9 mouse cellular contexts compared by ENCODE assay signal in genomic region chr16:18247521-18248399, GRCm38 (mm10). TPM values are rescaled to one million over a fixed set of nuclear protein-coding genes. Genes with fewer than 3 reads are reported as not detected.
DNase-seq lines count a peak whose midpoint lies in the region; ATAC-seq and TF ChIP-seq lines count a peak whose summit lies in the region.
"Had no signal": no experiment of that assay in that cellular context is flagged by ENCODE, and none has a peak within 500 bp of the region (broad histone marks: within the 10 kb centered on the region; RNA-seq: fewer than 3 reads in every experiment).

No protein-coding gene starts in this region.

- no peak for TF ChIP-seq CTCF in testis, adult 2 months (IDR thresholded peaks at IDR 0.05; ENCODE audit: control insufficient read depth, insufficient read depth, insufficient replicate concordance, low read depth, low read length)

- peak overlapping the region; percentile 84 for H3K9ac ChIP-seq in liver, embryonic 15.5 days

- ATAC-seq in frontal cortex, adult (ENCODE audit: low TSS enrichment): peak; percentile 2; the same call in 1 of the 2 replicates
- 0 out of 2 replicates have a peak, but pooled peaks have one; percentile 5 for ATAC-seq in granulocyte monocyte progenitor cell, adult 5-6 weeks (replicated peaks; ENCODE audit: poor library complexity, severe bottlenecking)
- no peak for ATAC-seq in liver, embryonic 15.5 days (ENCODE audit: insufficient read depth)

- H3K4me2 ChIP-seq in liver, embryonic 15.5 days: peak overlapping the region; percentile 91

- no peak for TF ChIP-seq POLR2A in testis, adult 2 months (IDR thresholded peaks at IDR 0.05; ENCODE audit: control insufficient read depth, low read depth, low read length)

- H3K27ac ChIP-seq in testis, adult 2 months (ENCODE audit: control insufficient read depth, insufficient read depth, low read depth, low read length): peak overlapping the region; percentile 82
- peak overlapping the region; percentile 88 for H3K27ac ChIP-seq in liver, embryonic 15.5 days (replicated peaks)

- no peaks in the 10 kb centered on the region; the same call in none of the 2 replicates for H3K36me3 ChIP-seq in testis, adult 2 months (ENCODE audit: control insufficient read depth, insufficient read depth, low read length)
- peaks cover 71% of the 10 kb centered on the region for H3K36me3 ChIP-seq in liver, embryonic 15.5 days (replicated peaks)

- H3K9me3 ChIP-seq in liver, embryonic 15.5 days (replicated peaks): no peaks in the 10 kb centered on the region

- peak overlapping the region; percentile 95 for H3K4me3 ChIP-seq in testis, adult 2 months (ENCODE audit: control insufficient read depth, low read depth, low read length)
- H3K4me3 ChIP-seq in liver, embryonic 15.5 days (replicated peaks): peak overlapping the region; percentile 81

- H3K4me1 ChIP-seq in testis, adult 2 months (ENCODE audit: control insufficient read depth, insufficient read depth, low read length): peaks cover 7% of the 10 kb centered on the region
- peaks cover 56% of the 10 kb centered on the region for H3K4me1 ChIP-seq in liver, embryonic 15.5 days (replicated peaks)

- H3K27me3 ChIP-seq in testis, adult 2 months (ENCODE audit: control insufficient read depth, insufficient read depth, low read length): no peaks in the 10 kb centered on the region
- no peaks in the 10 kb centered on the region for H3K27me3 ChIP-seq in liver, embryonic 15.5 days

- under 1% methylated on average over 33 of the region's 33 CpGs for WGBS in liver, embryonic 15.5 days (ENCODE audit: insufficient replicate concordance)

- no peak for DNase-seq in frontal cortex, postnatal 10 days (ENCODE audit: low spot score in 2 of 2)
- DNase-seq in testis, postnatal 14 days (ENCODE audit: low spot score): no peak
- DNase-seq in left cerebral cortex, postnatal 4 days: no peak
- no peak for DNase-seq in left cerebral cortex, postnatal 14 days (ENCODE audit: low spot score in 2 of 2)

- intact Hi-C loops in left cerebral cortex, postnatal 4 days (cut with DNase I): no loop called here
- intact Hi-C loops in left cerebral cortex, postnatal 14 days (cut with DNase I): no loop called here

RNA-seq across cellular contexts. Expression of gene Trmt2a, which starts 0.7 kb away (rescaled TPM):
- polyA plus RNA-seq in testis, adult 2 months (2012; rRNA removed): 23.5 and 24.9 TPM in 2 replicates
- total RNA-seq in granulocyte monocyte progenitor cell, adult 5-6 weeks (2014; fragmentation: Nextera tagmentation): 153 and 177 TPM in 2 replicates
- 99.7 and 109 TPM in 2 replicates for total RNA-seq in granulocyte monocyte progenitor cell, adult 5-6 weeks (2017)
- 51.7 and 56.5 TPM in 2 replicates for polyA plus RNA-seq in liver, embryonic 15.5 days (2015; fragmentation: Nextera tagmentation; extraction: Ambion mirVana)
- 10 to 100 TPM; 59.3 to 62.3 TPM for total RNA-seq in left cerebral cortex, postnatal 4 days (2021)
- total RNA-seq in left cerebral cortex, postnatal 14 days (2021): 10 to 100 TPM; 42.1 to 50.2 TPM

RNA-seq across cellular contexts. Expression of gene Ranbp1, which starts 0.8 kb away (rescaled TPM):
- 64.4 and 76.0 TPM in 2 replicates for polyA plus RNA-seq in testis, adult 2 months (2012; rRNA removed)
- total RNA-seq in granulocyte monocyte progenitor cell, adult 5-6 weeks (2014; fragmentation: Nextera tagmentation): 485 and 506 TPM in 2 replicates
- total RNA-seq in granulocyte monocyte progenitor cell, adult 5-6 weeks (2017): 446 and 556 TPM in 2 replicates
- polyA plus RNA-seq in liver, embryonic 15.5 days (2015; fragmentation: Nextera tagmentation; extraction: Ambion mirVana): 210 and 237 TPM in 2 replicates
- total RNA-seq in left cerebral cortex, postnatal 4 days (2021): 100 to 1,000 TPM; 158 to 160 TPM
- total RNA-seq in left cerebral cortex, postnatal 14 days (2021): 100 to 1,000 TPM in 1 of 2 experiments, 10 to 100 TPM in 1; 88.1 to 106 TPM

RNA-seq across cellular contexts. Expression of gene Gm49776, which starts 10.4 kb away (rescaled TPM):
- 0.38 and 0.58 TPM in 2 replicates for polyA plus RNA-seq in testis, adult 2 months (2012; rRNA removed)
- total RNA-seq in granulocyte monocyte progenitor cell, adult 5-6 weeks (2014; fragmentation: Nextera tagmentation): 2.1 TPM in 1 of 2 replicates, not detected in the other
- total RNA-seq in granulocyte monocyte progenitor cell, adult 5-6 weeks (2017): not detected in 2 replicates
- not detected in 2 replicates for polyA plus RNA-seq in liver, embryonic 15.5 days (2015; fragmentation: Nextera tagmentation; extraction: Ambion mirVana)
- total RNA-seq in left cerebral cortex, postnatal 4 days (2021): not detected
- not detected for total RNA-seq in left cerebral cortex, postnatal 14 days (2021)

RNA-seq across cellular contexts. Expression of gene Zdhhc8, which starts 12.8 kb away (rescaled TPM):
- 4.3 and 5.5 TPM in 2 replicates for polyA plus RNA-seq in testis, adult 2 months (2012; rRNA removed)
- total RNA-seq in granulocyte monocyte progenitor cell, adult 5-6 weeks (2014; fragmentation: Nextera tagmentation): 9.7 and 11.4 TPM in 2 replicates
- 2.3 and 3.6 TPM in 2 replicates for total RNA-seq in granulocyte monocyte progenitor cell, adult 5-6 weeks (2017)
- polyA plus RNA-seq in liver, embryonic 15.5 days (2015; fragmentation: Nextera tagmentation; extraction: Ambion mirVana): 1.6 and 2.2 TPM in 2 replicates
- total RNA-seq in left cerebral cortex, postnatal 4 days (2021): 10 to 100 TPM; 53.8 to 54.4 TPM
- total RNA-seq in left cerebral cortex, postnatal 14 days (2021): 100 to 1,000 TPM; 151 to 155 TPM

RNA-seq across cellular contexts. Expression of gene Ccdc188, which starts 30.1 kb away (rescaled TPM):
- polyA plus RNA-seq in testis, adult 2 months (2012; rRNA removed): 103 and 117 TPM in 2 replicates
- total RNA-seq in granulocyte monocyte progenitor cell, adult 5-6 weeks (2014; fragmentation: Nextera tagmentation): not detected in 2 replicates
- total RNA-seq in granulocyte monocyte progenitor cell, adult 5-6 weeks (2017): not detected in 2 replicates
- not detected in 2 replicates for polyA plus RNA-seq in liver, embryonic 15.5 days (2015; fragmentation: Nextera tagmentation; extraction: Ambion mirVana)
- not detected for total RNA-seq in left cerebral cortex, postnatal 4 days (2021)
- not detected for total RNA-seq in left cerebral cortex, postnatal 14 days (2021)
- total RNA-seq: left cerebral cortex, postnatal 25 days had no signal
